Mouse (Mus musculus) lung, embryonic 15.5 days (tissue): ENCODE results near the gene Usp47. TPM values are rescaled to one million over a fixed set of nuclear protein-coding genes. Genes with fewer than 3 reads are reported as not detected.

Experiments used
- polyA plus RNA-seq: library from polyadenylated mRNA; unstranded; fragments of >200 nt; fragmentation: Nextera tagmentation; extraction: Ambion mirVana; gene quantifications from 2 replicates; pipeline ENCODE4 v1.2.1, GENCODE M21; 2015

Gene Usp47
- polyA plus RNA-seq, 1 experiment from 2014 or later: 68.9 TPM

Other genes starting within 250 kb of the Usp47 start
- 35.8 and 38.2 TPM in 2 replicates for gene Galnt18, start 243.5 kb upstream of the Usp47 start, polyA plus RNA-seq
- 39.1 and 44.2 TPM in 2 replicates for gene Dkk3, start 135.6 kb downstream of the Usp47 start, polyA plus RNA-seq
- gene Mical2, start 202.4 kb downstream of the Usp47 start, polyA plus RNA-seq: 20.7 and 22.8 TPM in 2 replicates